Mouse (Mus musculus) heart, postnatal 36 days (tissue): ENCODE measurements around the gene Adrb1. TPM values are rescaled to one million over a fixed set of nuclear protein-coding genes. Genes with fewer than 3 reads are reported as not detected.

ENCODE experiments used
- DNase-seq, 2 experiments: peaks; one replicate each; pipeline ENCODE4 v3.0.0; 2021 to 2022
- intact Hi-C: fragments of 180-260 bp; cut with DNase I; formaldehyde crosslinking; loops from one replicate; pipeline ENCODE4 v1.15.1; 2025
- total RNA-seq, 2 experiments: library from RNA; stranded (reverse); gene quantifications; 2 replicates each; pipeline ENCODE4 v1.2.3; 2021

Adrb1 gene
- 10 to 100 TPM; 22.5 to 27.4 TPM for total RNA-seq

DNA sequence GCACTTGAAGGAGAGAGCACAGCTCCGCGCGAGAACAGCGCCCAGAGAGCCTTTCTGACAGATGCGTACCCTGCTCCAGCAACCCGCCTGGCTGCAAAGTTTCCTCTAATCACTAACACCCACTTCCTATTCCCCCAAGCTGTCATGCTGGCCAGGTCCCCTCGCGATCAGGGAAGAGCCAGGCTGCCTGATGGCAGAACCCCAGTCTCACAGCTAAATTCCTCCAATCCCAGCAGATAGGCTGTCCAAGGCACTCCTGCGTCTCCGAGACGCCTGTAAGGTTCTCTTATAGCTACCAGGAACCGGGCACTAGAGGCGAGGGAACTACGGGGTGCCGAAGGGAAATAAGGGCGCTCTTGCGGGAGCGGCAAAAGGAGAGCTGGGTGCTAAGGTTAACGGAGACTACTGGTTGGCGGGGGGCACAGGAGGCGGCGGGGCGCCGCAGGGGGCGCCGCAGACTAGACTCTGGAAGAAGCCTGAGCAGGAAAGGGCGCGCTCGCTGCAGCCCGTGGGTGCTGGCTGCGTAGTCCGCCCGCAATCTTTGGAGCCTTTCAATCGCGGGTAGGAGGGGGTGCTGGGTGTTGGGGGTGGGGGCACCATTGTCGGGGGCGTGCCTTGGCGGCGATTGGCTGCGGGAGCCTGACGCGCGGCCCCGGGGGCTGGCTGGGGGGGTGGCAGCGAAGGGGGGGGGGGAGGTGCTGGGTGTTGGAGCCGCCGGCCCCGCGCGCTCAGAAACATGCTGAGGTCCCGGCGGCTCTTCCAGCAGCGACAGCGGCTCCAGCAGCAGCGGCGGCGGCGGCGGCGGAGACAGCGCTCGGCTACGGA, at the start of gene Adrb1:
Adrb1 (plus strand) TSS at position 813 of the 825 bp plus-strand sequence.
- intact Hi-C loops, result loop anchor here (2.0 to 5.0 kb wide), 7 partner anchors 23 to 299 kb away; no protein-coding TSS in a partner anchor
- DNase-seq, result peak; percentile 75 to 82

DNA sequence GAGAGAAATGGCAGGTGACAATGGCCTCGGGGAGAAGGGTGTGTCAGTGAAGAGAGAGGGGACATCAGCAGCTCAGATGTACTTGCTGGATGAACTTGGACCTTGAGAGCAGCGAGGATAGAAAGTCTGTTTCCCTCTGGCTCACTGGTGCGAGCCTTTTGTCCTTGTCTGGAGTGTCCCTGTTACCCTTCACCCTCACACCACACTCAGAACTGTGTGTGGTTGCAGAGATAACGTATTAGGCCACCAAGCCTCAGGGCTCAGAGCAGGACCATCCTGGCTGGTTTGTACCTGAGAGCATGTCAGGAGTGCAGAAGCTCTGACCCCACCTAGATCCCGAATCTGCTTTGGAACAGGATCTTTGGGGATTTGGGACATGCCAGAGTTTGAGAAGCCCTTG, 46.3 kb upstream of the Adrb1 start:
- intact Hi-C loops, result loop anchor here (5.0 to 10.0 kb wide), 2 partner anchors 47 to 99 kb away; partner anchors contain the start of gene Adrb1
- DNase-seq, result no peak

DNA sequence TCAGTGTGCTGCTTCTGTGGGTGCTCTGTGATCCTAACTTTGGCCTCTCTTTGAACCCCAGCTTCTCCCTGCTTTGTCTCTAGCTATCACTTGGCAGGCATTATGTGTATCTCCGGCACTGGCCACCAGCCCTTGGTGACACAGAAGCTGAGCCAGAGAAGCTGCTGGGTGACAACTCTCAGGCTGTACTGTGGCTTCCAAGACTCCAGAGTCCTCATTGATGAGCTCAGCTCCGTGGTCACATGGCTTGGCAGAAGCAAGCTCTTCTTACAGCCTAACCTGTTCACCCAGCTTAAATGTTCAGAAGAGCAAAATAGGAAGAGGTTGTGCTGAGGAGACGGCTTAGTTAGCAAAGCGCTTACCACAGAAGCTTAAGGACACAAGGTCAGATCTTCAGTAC, 45.5 kb upstream of the Adrb1 start:
- peak in 1 of 2 experiments; percentile 43 for DNase-seq
- intact Hi-C loops, result loop anchor here (5.0 to 10.0 kb wide), 2 partner anchors 46 to 98 kb away; partner anchors contain the start of gene Adrb1

DNA sequence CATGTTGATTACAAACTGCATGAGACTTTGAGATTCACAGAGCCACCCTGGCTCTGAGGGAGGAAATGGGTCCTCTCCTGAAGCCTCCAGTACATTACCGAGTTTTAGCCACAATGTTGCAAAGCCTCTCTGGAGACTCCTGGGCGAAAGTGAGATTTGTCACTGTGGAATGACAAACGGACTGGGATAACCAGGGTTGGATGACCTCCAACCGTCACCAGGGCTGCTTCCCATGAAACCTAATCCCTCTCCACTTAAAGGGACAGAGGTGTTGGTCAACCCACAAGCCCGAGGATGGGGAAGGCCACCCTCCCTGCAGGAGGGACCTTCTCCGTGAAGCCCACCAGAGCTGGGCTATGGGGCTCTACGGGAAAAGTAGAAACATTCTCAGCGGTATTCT, 44.4 kb upstream of the Adrb1 start:
- intact Hi-C loops, result loop anchor here (1.0 to 10.0 kb wide), 3 partner anchors 25 to 97 kb away; partner anchors contain the start of gene Adrb1
- DNase-seq, result peak in 1 of 2 experiments; percentile 42

DNA sequence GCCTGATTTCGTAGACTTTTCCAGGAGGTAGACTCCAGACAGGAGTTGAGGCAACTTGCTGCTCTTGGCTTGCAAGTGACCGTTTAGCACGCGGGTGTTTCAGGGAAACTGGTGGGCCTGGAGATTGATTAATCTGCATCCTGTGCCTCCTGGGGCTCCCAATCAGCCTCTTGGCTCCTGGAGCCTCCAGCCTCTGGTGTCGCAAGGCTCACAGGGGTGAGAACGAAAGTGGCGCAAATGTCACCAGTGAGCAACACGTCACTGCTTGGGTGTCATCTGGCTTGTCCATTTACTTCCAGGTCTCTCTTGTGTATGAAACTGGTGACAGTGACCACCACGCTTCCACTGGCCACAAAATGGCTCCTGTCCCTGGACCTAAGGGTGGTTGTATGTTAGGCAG, 43.5 kb upstream of the Adrb1 start:
- intact Hi-C loops, result loop anchor here (5.0 to 10.0 kb wide), 2 partner anchors 44 to 96 kb away; partner anchors contain the start of gene Adrb1
- no peak for DNase-seq

DNA sequence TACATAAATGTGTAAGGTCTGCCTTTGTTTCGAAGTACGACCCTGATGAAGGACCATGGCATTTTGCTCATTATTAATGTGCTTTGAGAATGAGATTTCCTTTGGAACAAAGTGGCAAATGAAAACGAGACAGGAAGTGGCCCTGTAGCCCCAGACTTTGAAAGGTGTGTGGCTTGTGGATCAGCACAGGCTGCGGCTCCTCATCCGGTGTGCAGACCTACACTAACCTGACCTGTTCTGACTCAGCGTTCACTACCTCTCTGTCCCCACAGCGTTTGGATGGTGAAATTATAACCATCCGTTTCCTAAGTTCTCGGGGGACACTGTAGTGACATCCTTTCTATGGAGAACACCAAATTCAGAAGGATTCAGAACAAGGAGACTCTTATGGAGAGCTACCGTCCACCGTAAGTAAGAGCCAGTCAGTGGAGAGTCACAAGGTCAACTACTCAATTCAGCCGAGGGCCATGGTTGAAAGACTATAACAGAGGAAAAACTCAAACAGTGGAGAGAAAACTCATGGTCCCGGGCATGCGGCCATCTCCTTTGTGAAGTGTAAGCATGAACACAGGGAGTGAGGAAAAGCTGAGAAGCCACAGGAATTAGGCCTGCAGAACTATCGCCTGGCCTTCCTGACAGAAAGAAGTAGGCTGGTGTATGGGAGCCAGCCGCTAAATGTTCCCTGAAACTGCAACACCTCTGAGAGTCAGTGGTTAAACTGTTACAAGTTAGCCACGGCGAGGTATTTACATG, 42.6 kb upstream of the Adrb1 start:
- intact Hi-C loops, result loop anchor here (5.0 to 10.0 kb wide), 2 partner anchors 43 to 95 kb away; partner anchors contain the start of gene Adrb1
- no peak for DNase-seq

DNA sequence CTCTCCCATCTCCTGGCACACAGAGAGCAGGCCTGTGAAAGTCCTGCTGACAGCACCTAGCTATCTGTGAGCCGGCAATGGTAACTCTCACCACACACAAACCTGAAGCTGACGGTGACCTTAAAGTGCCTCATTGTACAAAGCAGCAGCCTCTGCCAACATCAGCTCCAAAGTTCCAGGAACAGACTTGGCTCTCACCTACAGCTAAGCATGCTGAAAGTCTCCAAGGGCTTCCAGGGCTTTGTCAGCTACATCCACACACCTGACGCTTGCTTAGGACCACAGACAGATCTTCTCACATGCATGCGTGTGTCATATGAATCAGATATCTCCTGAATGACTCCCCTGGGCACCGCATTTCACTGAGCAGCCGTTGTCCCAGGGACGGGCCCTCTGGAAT, 42.0 kb upstream of the Adrb1 start:
- DNase-seq, result peak; percentile 29 to 37

DNA sequence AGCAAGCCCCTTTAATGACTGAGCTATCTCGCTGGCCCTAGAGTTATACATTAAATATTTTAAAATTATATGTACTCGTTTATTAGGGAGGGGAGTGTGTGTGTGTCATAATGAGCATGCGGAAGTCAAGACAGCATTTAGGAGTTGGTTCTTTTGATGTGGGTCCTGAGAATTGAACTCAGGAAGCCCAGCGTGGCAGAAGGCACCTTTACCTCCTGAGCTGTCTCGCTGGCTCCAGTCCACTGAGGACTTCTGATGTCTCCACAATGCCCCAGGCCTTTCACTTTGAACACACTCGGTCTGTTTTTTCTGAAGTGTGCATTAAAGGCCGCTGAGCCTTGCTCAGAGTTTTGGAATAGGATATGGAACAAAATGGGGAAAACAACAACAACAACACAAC, 39.7 kb upstream of the Adrb1 start:
- no peak for DNase-seq
- intact Hi-C loops, result no loop called here

More for the DNA sequence above, 42.0 kb upstream of the Adrb1 start:
- intact Hi-C loops, result loop anchor here (5.0 to 10.0 kb wide), 2 partner anchors 42 to 95 kb away; partner anchors contain the start of gene Adrb1

DNA sequence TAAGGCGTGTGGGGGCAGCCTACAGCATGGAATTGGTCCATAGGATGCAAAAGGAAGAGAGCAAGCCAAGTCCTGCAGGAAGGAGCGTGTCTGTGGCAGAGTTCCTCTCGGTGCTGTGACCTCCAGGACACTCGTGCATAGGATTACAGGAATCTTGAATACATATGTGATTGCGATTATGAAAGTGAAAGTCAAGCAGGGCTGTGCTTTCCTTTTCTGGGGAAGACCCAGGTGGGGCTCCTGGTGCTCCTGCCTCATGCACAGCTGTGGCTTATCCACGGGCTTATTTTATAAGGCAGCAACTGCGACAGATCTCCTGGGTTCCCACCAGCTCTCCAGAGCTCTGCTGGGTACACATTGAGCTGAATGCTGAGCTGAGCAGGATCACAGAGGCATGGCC, 39.2 kb upstream of the Adrb1 start:
- intact Hi-C loops, result no loop called here
- no peak for DNase-seq

DNA sequence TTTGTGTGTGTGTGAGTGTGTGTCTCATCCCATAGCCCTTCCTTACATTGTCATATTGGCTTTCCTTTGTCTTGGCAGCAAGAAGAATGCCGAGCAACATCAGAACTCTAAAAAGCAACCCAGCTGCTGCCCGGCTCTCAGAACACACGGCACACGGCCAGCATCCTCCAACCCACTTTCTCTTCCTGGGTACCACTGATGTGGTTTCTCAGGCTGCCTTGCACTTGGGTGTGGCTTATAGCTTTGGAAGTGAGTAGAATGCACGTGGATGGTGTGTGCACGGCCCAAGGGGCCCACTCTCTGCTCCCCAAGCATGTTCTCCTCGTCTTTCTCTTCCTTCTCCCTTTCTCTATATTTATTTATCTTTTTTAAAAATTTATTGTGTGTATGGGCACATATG, 36.5 kb upstream of the Adrb1 start:
- DNase-seq, result no peak
- intact Hi-C loops, result no loop called here

DNA sequence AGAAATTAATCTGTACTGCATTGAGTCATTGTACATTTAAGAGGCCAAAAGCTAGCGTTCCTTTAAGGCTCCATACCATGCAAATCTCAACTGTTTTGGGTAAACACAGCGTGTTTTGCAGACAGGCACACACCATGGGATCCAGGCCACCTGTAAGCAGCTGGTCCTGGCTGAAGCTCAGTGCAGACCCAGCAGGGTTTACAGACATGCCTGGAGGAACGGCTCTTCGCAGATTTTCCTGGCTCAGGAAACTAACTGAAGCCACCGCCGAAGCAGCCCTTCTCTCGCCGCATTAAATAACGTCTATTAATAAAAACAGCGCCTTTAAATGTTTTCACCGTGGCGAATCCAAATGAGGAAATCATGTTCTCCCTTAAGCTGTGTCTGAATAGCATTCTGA, 35.8 kb upstream of the Adrb1 start:
- intact Hi-C loops, result no loop called here
- no peak for DNase-seq

DNA sequence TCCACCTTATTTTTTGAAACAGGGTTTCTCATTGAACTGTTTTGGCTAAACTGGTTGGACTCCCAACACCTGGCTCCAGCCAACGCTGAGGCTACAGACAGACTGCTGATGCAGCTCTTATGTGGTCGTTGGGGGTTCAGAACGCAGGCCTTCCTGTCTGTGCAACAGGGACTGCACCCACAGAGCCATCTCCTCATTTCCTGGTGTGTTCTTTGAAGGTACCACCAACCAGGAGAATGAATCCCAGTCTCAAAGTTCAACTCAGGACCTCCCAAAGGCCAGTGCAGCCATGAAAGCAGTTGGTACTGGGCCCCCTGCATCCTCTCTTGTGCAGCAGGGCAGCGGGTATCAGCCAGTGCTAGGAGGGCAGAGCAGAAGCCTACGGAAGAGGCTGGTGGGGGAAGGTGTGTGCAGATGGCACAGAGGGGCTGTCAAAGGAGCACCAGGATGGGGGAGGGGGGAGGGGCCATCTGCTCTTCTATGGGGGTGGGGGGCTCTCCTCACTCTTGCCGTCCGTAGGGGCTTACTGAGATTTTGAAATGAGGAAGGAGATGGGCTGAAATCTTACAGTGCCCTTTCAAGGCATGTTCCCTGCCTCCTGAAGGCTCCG, 34.9 kb upstream of the Adrb1 start:
- DNase-seq, result no peak
- intact Hi-C loops, result no loop called here

DNA sequence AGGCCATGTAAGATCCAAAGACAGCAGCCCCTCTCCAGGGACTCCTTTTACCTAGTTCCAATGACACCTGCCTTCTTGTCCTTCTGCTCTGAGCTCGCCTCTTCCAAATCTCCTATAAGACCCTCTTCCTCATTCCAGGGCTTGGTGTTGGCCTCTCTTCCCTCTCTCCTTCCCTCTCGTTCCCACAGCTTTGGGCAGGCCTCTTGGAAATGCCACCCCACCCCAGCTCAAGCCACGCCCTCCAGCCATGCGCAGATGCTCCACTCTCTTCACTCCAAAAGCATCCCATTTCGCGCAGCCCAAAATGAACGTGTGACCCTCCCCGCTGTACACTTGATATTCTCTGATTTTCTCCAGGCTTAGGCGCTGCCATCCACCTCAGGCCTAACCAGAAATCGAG, 34.3 kb upstream of the Adrb1 start:
- DNase-seq, result no peak
- intact Hi-C loops, result no loop called here

DNA sequence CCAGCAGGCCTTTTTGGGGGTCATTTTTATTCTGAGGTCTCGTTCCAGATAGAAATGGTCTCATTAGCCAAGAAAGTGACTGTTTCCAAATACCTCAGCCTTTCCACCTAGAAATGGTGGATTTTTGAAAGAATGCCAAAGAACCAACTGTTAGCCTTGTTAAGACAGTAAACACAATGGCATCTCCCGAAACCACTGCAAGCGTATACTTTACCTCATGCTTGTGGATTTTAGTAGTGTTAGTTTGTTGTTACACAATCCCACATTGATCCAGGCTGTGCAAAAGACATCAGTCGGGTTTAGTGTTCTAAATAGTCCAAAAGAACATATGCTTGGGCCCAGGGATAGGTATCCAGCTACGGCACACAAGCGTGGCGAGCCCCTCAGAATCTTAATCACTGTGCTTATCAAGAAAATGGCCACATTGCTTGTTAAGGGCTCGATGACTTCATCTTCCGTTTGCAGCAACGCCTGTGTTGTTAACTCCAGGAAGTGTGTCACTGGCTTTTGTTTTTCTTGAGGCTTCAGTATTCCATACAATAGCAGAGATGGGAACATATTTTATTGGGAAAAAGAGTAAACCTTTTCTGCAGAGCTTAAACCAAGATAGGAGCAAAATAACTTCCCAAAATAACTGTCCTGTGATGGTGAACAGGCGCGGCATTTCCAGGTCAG, 33.2 kb upstream of the Adrb1 start:
- DNase-seq, result no peak
- intact Hi-C loops, result no loop called here

DNA sequence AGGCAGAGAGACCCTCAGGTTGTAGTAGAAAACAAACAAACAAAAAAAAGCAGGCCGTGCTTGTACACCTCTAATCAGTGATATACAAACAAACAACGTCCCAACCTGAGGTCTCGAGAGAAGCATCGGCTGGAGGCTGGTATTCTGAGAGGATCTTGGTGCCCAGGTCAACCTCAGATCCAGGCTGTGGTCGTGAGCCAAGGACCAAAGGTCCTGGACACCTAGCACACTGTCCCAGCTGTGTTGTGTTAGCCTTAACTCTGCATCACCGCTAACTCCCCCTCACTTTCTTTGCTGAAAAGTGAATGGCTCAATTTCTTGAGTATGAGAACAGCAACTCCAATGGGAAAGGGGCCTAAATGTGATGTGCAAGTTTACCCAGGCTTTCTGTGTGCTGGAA, 32.5 kb upstream of the Adrb1 start:
- no peak for DNase-seq
- intact Hi-C loops, result no loop called here

DNA sequence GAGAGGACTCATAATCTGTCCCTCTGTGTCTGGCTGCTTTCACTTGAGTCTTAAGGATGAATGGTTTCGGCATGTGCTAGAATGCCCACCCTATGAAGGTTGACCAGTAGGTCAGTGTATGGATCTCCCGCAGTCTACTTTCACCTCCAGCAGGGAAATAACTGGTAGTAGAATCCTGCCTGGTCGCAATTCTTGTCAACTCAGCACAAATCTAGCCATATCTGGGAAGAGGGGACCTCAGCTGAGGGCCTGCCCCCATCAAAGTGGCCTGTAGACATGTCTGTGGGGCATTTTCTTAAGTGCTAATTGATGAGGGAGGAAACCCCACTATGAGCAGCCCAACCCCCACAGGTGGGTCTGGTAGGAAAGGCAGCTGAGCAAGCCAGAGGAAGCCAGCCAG, 30.9 kb upstream of the Adrb1 start:
- intact Hi-C loops, result no loop called here
- DNase-seq, result no peak

DNA sequence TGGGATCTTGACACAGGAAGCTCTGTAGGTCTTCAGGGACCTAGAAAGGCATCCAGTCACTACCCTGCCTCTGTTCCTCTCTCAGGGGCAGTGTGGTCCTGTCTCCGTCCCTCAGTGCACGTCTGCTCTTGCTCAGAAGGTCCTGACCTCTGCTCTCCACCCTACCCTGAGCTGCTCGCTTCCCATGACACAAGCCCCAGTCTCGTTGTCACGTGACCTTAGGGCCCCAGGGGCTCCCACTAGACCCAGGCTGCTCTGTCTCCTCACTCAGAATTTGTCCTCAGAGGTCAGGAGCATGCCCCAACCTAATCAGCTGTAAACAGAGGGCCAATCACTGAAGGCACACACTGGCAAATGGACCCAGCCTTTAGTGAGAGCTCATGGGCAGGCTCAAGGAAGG, 29.5 kb upstream of the Adrb1 start:
- no peak for DNase-seq
- intact Hi-C loops, result no loop called here

DNA sequence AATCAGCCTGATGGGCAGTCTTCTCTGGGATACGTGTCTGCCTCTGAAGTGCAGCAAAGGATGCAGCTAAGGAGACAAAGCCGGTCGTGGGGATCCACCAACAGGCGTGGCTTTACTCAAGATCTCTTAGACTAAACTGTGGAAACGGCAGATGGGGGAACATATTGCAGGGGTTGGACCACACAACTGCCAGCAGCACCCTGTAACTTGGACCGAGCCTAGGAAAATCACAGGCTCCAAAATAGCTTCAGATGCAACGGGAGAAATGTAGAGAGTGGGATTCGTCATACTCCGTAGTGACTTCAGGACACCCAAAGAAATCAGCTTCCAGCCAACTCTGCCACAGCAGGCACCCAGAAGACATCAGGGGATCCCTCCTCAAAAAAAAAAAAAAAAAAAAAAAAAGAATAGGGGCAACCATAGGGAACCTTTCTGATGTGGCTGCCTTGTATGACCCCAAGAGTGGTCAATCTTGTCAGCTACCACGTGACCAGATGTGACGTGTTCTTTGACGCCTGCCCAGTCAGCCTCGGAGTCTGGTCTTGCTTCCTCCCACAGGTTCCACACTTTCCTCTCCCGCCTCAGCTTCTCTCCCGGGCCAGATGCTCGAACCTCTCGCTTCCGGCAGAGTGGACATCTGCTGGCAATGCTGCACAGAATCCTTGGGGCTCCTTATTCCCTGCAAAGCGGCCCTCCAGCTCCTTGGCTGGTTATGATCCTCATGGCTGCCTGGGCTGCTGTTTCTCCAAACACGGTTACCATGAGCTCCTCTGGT, 24.4 kb upstream of the Adrb1 start:
- intact Hi-C loops, result no loop called here
- no peak for DNase-seq

DNA sequence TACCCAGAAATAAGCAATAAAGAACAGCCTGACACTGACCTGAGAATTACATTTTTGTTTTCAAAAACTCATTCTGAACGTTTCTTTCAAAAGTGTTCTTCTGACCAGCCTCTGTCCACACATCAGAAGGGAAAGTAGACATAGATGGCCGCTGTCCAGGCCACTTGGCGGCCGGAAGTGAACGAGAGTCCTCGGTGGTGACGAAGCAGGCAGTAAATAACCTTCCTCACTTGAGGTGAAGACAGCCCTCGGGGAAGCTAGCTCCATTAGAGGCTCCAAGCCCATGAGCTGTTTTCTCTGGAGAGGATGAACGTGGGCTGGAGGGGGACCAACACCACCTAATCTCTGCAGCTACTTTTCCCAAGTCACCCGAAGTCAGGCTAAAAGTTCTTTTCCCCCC, 21.2 kb upstream of the Adrb1 start:
- DNase-seq, result peak; percentile 54 to 61
- intact Hi-C loops, result no loop called here
